Mouse (Mus musculus) heart, embryonic 12.5 days (tissue): Measurements from ENCODE around the gene Ryr2. TPM values are rescaled to one million over a fixed set of nuclear protein-coding genes. Genes with fewer than 3 reads are reported as not detected.

Source experiments
- ATAC-seq: fragments of 200-750 bp; cut with Nextera tagmentation; 2 replicates; pipeline ENCODE4 v1.8.0; 2017; ENCODE audit warnings: moderate TSS enrichment, moderate library complexity; ENCODE audit not compliant: insufficient number of reproducible peaks, low FRiP score
- H3K27ac ChIP-seq: fragments of 300-500 bp; sonication (generic); 2 replicates; pipeline ENCODE4 v1.5.1; 2016; ENCODE audit warnings: mild to moderate bottlenecking, moderate library complexity; ENCODE audit not compliant: poor library complexity, severe bottlenecking
- H3K27me3 ChIP-seq: fragments of 300-500 bp; sonication (generic); replicated peaks from 2 replicates; pipeline ENCODE4 v1.6.1; 2016; ENCODE audit warnings: mild to moderate bottlenecking, moderate library complexity
- H3K36me3 ChIP-seq: fragments of 300-500 bp; sonication (generic); 2 replicates; pipeline ENCODE4 v1.6.1; 2016; ENCODE audit warnings: mild to moderate bottlenecking, moderate library complexity
- H3K4me1 ChIP-seq: fragments of 300-500 bp; sonication (generic); replicated peaks from 2 replicates; pipeline ENCODE4 v1.6.1; 2016; ENCODE audit warnings: mild to moderate bottlenecking
- H3K4me2 ChIP-seq: fragments of 300-500 bp; sonication (generic); 2 replicates; pipeline ENCODE4 v1.6.1; 2016; ENCODE audit warnings: mild to moderate bottlenecking, moderate library complexity
- H3K4me3 ChIP-seq: fragments of 300-500 bp; sonication (generic); 2 replicates; pipeline ENCODE4 v1.5.1; 2016; ENCODE audit warnings: mild to moderate bottlenecking
- H3K9ac ChIP-seq: fragments of 300-500 bp; sonication (generic); 2 replicates; pipeline ENCODE4 v1.6.1; 2016; ENCODE audit warnings: mild to moderate bottlenecking, moderate library complexity
- H3K9me3 ChIP-seq: fragments of 300-500 bp; sonication (generic); replicated peaks from 2 replicates; pipeline ENCODE4 v1.6.1; 2016; ENCODE audit warnings: mild to moderate bottlenecking, moderate library complexity
- WGBS: fragments of 180-500 bp; shearing (Covaris S2); methylation state at CpG from one replicate; pipeline ENCODE4 v1.1.7; 2016; 5-methylcytosine and 5-hydroxymethylcytosine counted together
- polyA plus RNA-seq: library from polyadenylated mRNA; unstranded; fragments of >200 nt; fragmentation: Nextera tagmentation; extraction: Ambion mirVana; gene quantifications from 2 replicates; pipeline ENCODE4 v1.2.1, GENCODE M21; 2016

Ryr2 gene
- polyA plus RNA-seq, 1 experiment from 2014 or later: 35.3 TPM

DNA sequence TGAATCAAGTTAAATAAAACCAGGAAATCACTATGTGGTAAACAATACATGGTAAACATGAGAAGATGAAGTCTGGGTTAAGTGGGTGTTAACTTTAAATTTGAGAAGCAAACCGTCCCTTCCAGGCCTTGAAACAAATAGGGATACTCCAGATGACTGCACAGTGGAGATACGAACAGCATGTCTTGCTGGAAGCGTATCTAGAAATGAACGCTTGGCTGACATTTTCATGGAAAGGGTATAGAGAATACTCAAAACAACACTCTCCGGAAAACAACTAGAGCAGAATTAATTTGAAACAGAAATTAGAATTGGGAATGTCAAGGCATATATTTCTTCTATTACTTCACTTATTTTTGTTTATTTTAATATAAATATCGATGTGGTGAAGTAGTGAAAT lies 329.0 kb downstream of the Ryr2 start:
- WGBS: 86% methylated on average over 6 of the region's 6 CpGs
- H3K27me3 ChIP-seq: no peaks in the 10 kb centered on the region
- H3K4me2 ChIP-seq: no peak overlapping the region
- H3K27ac ChIP-seq: no peak overlapping the region
- peaks cover 25% of the 10 kb centered on the region for H3K36me3 ChIP-seq
- no peak overlapping the region for H3K9ac ChIP-seq
- no peaks in the 10 kb centered on the region for H3K9me3 ChIP-seq
- ATAC-seq: no peak
- no peak overlapping the region for H3K4me3 ChIP-seq
- H3K4me1 ChIP-seq: 0 out of 2 replicates have a peak, but pooled peaks cover 4% of the 10 kb centered on the region

DNA sequence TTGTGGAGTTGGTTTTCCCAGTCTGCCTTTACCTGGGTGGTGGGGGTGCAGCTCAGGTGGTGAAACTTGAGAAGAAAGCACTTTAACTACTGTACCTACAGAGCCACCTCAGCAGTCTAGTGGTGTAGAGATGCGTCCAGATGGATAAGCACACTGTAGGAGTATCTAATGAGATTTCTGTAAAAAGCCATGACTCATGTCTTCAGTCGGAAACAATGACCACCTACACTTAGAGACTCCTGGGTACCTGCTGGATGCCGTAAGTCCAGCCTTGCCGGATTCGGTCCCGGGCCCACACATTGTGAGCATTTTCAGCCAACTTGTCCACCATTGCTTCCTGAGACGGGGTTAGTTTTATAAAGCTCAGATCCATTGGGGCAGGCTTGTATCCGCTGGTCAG lies 334.6 kb downstream of the Ryr2 start:
- H3K27me3 ChIP-seq: no peaks in the 10 kb centered on the region
- WGBS: 88% methylated on average over 8 of the region's 8 CpGs
- no peak overlapping the region for H3K9ac ChIP-seq
- no peak overlapping the region for H3K4me3 ChIP-seq
- H3K9me3 ChIP-seq: no peaks in the 10 kb centered on the region
- H3K4me2 ChIP-seq: no peak overlapping the region
- H3K27ac ChIP-seq: no peak overlapping the region
- H3K36me3 ChIP-seq: peaks cover 43% of the 10 kb centered on the region
- ATAC-seq: no peak
- peaks cover 9% of the 10 kb centered on the region for H3K4me1 ChIP-seq

DNA sequence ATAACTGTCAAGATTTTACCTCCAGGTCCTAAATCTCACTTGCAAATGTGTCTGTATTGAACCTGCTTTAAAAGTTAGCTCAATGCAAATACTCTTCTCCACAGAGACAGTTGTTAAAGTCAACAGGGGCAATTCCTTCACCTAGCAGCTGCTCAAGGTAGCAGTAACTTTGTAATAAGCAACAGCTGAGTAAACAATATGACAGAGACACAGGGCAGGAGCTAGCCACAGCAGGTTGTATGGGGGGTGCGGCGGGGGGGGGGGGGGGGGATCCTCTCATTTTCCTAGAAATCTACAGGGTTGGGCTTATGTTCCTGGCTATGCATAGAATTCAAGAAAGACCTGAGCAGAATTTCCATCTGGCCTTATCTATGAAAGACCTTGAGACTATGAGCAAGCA lies 339.8 kb downstream of the Ryr2 start:
- Histone ChIP-seq H3K27ac (no peak overlapping the region), H3K9me3 (peaks cover 6% of the 10 kb centered on the region; the same call in 1 of the 2 replicates)
- 77% methylated on average over 2 of the region's 2 CpGs for WGBS

DNA sequence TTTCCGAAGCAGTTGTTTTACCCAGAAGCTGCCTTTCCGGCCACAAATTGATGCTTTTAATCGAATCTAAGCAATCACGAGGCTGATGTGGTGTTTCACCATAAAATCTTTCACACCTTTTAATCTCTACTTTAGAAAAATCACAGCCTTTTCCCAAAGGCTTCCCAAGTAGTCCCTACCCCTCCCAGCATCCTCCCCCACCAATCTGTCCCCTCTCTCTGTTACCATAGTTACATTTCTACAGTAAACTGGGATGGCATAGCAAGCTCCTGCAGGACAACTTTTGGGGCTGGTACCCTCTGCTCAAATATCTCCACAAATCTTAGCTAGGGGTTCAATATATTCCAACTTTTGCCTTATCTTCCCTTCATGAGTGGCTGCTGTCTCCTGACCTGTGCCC lies 342.8 kb downstream of the Ryr2 start:
- no peaks in the 10 kb centered on the region for H3K27me3 ChIP-seq
- H3K4me3 ChIP-seq: no peak overlapping the region
- H3K9me3 ChIP-seq: peaks cover 6% of the 10 kb centered on the region; the same call in 1 of the 2 replicates
- ATAC-seq: no peak
- WGBS: 80% methylated on average over 4 of the region's 4 CpGs
- H3K27ac ChIP-seq: no peak overlapping the region
- peaks cover 9% of the 10 kb centered on the region; the same call in 1 of the 2 replicates for H3K4me1 ChIP-seq
- no peak overlapping the region for H3K9ac ChIP-seq
- H3K4me2 ChIP-seq: no peak overlapping the region
- peaks cover 31% of the 10 kb centered on the region for H3K36me3 ChIP-seq

More for the DNA sequence above, 339.8 kb downstream of the Ryr2 start:
- H3K27me3 ChIP-seq: no peaks in the 10 kb centered on the region
- H3K4me1 ChIP-seq: peaks cover 14% of the 10 kb centered on the region
- no peak overlapping the region for H3K4me2 ChIP-seq
- peaks cover 39% of the 10 kb centered on the region for H3K36me3 ChIP-seq
- H3K9ac ChIP-seq: no peak overlapping the region
- no peak overlapping the region for H3K4me3 ChIP-seq
- ATAC-seq: no peak

DNA sequence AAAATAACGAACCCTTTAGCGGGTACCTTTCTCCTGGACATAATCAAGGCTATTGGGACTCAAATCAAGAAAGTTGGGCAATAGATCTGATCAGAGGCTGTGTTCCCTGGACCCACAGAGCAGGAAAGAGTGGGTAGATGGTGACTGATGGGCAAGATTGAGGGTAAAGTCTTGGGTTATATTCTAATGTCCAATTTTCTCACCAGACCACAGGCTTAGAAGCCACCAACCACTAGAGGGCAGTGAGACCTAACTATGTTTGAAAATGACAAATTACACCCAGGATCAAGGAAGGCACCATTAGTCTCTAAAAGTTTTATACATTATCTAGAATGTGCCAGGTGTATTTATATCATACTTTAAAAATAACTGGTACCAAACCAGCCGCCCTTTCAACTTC lies 343.6 kb downstream of the Ryr2 start:
- no peak overlapping the region for H3K4me2 ChIP-seq
- WGBS: 72% methylated on average over 3 of the region's 3 CpGs
- no peak overlapping the region for H3K9ac ChIP-seq
- peaks cover 29% of the 10 kb centered on the region for H3K36me3 ChIP-seq
- peaks cover 6% of the 10 kb centered on the region; the same call in 1 of the 2 replicates for H3K9me3 ChIP-seq
- H3K4me3 ChIP-seq: no peak overlapping the region
- no peaks in the 10 kb centered on the region for H3K27me3 ChIP-seq
- no peak for ATAC-seq
- H3K27ac ChIP-seq: no peak overlapping the region
- H3K4me1 ChIP-seq: peaks cover 9% of the 10 kb centered on the region; the same call in 1 of the 2 replicates

DNA sequence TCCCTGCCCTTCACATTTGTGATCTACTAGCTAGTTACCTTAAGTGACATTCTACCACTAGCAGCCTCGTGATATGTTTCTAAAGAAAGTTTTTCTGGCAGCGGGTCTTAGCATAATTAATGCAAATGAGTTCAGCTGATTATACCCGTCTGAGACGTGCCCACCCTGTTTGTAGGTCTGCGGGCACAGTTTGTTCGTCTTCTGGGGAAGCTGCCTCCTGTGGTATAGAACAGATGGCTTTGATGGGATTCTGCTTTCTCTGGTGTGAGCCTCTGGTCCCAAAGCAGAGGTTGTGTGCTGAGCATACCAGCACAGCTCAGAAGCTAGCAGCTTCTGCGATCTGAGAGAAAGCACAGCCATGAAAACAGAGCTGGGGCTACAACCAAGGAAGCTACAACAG lies 348.9 kb downstream of the Ryr2 start:
- H3K9me3 ChIP-seq: no peaks in the 10 kb centered on the region
- WGBS: 64% methylated on average over 7 of the region's 7 CpGs
- no peaks in the 10 kb centered on the region for H3K27me3 ChIP-seq
- no peak overlapping the region for H3K4me3 ChIP-seq
- H3K27ac ChIP-seq: no peak overlapping the region
- no peak overlapping the region for H3K9ac ChIP-seq
- no peak for ATAC-seq
- peaks cover 11% of the 10 kb centered on the region for H3K4me1 ChIP-seq
- H3K4me2 ChIP-seq: no peak overlapping the region
- peaks cover 17% of the 10 kb centered on the region for H3K36me3 ChIP-seq

DNA sequence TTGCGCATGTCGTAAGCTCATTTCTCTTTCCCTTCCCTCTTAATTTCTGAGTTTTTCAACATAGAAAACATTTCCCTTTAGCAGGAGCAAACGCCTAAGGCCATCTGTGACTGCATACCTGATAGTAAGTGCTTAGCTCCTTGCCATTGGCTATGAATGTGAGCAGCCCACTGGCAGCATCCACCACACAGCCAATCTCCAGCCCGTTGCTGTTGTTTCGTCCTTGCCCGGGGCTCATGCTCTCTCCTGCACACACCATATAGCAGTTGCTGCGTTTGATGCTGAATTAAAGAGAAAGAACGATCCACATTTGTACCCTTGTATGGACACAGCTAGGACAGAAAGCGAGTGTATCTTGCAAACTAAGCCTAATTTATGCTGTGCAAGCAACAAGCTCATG lies 361.3 kb downstream of the Ryr2 start:
- Histone ChIP-seq H3K4me2 (no peak overlapping the region), H3K9ac (no peak overlapping the region), H3K4me1 (no peaks in the 10 kb centered on the region), H3K4me3 (no peak overlapping the region), H3K9me3 (no peaks in the 10 kb centered on the region), H3K36me3 (peaks cover 67% of the 10 kb centered on the region), H3K27me3 (no peaks in the 10 kb centered on the region), H3K27ac (no peak overlapping the region)
- no peak for ATAC-seq
- WGBS: 87% methylated on average over 9 of the region's 9 CpGs

DNA sequence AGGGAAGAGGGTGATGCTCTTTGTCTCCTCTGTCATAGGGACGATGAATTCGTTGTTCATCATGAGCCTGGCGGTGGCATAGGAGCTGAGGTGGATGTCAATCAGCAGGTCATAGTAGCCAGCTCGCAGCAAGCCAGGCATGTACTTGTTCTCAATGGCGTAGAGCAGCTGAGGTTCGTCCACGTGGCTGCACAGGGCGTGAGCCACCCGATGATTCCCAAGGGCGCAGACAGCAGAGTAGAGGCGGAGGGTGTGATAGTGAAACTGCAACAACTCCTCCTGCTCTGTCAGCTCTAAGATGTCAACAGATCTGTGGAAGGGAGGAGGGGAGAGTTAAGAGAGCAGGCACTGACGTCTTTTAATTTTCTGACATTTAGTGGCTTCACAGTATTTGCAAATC lies 368.5 kb downstream of the Ryr2 start:
- H3K36me3 ChIP-seq: peaks cover 69% of the 10 kb centered on the region
- 72% methylated on average over 12 of the region's 12 CpGs for WGBS
- no peak overlapping the region for H3K4me3 ChIP-seq
- no peak overlapping the region for H3K9ac ChIP-seq
- H3K4me2 ChIP-seq: no peak overlapping the region
- H3K27ac ChIP-seq: no peak overlapping the region
- H3K9me3 ChIP-seq: no peaks in the 10 kb centered on the region
- H3K4me1 ChIP-seq: no peaks in the 10 kb centered on the region
- ATAC-seq: no peak
- H3K27me3 ChIP-seq: no peaks in the 10 kb centered on the region

DNA sequence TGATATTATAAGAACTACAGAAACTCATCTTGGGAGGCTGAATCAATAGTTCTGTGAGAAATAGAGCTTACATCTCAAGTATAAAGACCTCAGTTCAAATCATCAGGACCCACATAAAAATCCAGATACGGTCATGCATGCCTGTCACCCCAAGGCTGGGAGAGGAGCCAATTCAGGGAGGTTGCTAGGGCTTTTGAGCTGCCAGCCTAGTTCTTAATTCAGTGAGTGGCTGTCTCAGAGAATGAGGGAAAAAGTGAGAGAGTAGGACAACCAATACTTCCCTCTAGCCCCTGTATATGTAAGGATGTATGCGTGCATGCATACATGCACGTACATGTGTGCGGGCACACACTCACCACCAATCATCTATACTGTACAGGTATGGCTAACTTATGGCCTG lies 390.5 kb downstream of the Ryr2 start:
- H3K4me1 ChIP-seq: 0 out of 2 replicates have a peak, but pooled peaks cover 3% of the 10 kb centered on the region
- H3K36me3 ChIP-seq: peaks cover 65% of the 10 kb centered on the region
- 83% methylated on average over 4 of the region's 4 CpGs for WGBS
- H3K27ac ChIP-seq: no peak overlapping the region
- no peak overlapping the region for H3K9ac ChIP-seq
- H3K4me2 ChIP-seq: no peak overlapping the region
- no peak overlapping the region for H3K4me3 ChIP-seq
- H3K9me3 ChIP-seq: no peaks in the 10 kb centered on the region
- no peak for ATAC-seq
- H3K27me3 ChIP-seq: no peaks in the 10 kb centered on the region

DNA sequence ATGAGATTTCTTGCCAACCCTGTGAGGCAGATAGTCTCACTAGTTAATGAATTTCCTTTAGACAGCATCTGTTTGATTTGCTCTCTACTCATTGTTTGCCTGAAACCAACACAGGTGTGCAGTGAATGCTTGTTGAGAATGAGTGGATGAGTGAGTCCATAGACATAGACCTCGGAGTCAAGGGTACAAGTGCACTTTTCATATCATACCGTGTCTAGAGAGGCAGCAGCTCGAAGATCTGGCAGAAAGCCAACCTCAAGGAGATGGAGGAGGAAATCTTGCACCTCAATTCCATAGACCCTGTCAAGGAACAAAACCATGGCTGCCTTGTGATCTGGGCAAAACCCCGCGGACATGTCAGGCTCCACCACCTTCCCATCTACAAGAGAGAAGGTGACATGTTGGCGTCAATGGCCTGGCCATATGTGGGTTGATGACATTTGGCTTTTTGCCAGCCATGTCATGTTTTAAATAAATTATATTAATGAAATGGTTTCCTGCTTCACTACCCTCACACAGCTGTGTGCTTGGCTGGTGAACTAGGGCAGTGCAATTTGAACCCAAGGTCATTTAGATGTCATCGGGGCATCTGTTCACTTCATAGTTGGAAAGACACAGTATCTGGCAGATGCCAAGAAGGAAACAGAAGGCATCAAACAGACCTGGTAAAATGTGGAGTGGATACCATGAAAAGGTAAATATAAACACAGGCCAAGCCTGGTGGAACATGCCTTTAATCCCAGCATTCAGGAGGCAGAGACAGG lies 396.9 kb downstream of the Ryr2 start:
- Histone ChIP-seq H3K4me1 (0 out of 2 replicates have a peak, but pooled peaks cover 3% of the 10 kb centered on the region), H3K4me3 (no peak overlapping the region), H3K4me2 (no peak overlapping the region), H3K36me3 (peaks cover 54% of the 10 kb centered on the region), H3K9ac (no peak overlapping the region), H3K27me3 (no peaks in the 10 kb centered on the region), H3K9me3 (no peaks in the 10 kb centered on the region), H3K27ac (no peak overlapping the region)
- 76% methylated on average over 7 of the region's 7 CpGs for WGBS
- ATAC-seq: no peak

DNA sequence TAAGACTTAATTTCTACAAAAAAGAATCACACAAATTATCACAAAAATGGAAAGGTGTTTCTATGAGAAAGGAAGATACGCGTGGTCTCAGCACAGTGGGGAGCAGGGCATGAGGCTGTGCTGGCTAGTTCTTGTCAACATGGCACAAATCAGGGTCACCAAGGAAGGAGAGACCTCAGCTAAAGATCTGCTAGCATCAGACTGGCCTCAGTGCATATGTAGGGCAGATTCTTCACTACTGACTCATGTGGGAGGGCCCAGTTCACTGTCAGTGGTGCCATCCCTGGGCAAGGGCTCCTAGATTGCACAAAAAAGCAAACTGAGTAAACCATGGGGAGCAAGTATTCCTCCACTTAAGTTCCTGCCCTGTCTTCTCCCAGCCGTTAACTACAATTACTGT lies 405.0 kb downstream of the Ryr2 start:
- no peak overlapping the region for H3K4me3 ChIP-seq
- peaks cover 63% of the 10 kb centered on the region for H3K36me3 ChIP-seq
- no peak for ATAC-seq
- no peaks in the 10 kb centered on the region for H3K27me3 ChIP-seq
- H3K27ac ChIP-seq: no peak overlapping the region
- 84% methylated on average over 3 of the region's 3 CpGs for WGBS
- no peaks in the 10 kb centered on the region for H3K9me3 ChIP-seq
- no peak overlapping the region for H3K9ac ChIP-seq
- H3K4me1 ChIP-seq: no peaks in the 10 kb centered on the region
- H3K4me2 ChIP-seq: no peak overlapping the region

DNA sequence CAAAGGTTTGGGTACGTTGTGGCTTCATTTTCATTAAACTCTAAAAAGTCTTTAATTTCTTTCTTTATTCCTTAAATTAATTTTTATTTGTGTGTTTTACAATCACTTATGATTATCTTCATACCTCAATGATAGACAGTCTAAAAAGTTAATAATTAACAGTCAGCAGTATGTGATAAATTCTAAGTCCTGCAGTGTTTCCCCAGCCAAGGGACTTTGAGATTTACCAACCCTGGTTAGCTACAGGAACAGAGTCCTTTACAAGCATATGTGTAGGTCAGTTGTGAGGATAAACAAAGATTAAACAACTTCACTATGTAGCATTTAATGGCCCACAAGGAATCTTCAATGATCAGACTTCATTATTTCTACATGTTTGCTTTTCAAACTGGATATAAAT lies 410.2 kb downstream of the Ryr2 start:
- Histone ChIP-seq H3K4me2 (no peak overlapping the region), H3K9ac (no peak overlapping the region), H3K27me3 (no peaks in the 10 kb centered on the region), H3K36me3 (peaks cover 46% of the 10 kb centered on the region), H3K4me1 (no peaks in the 10 kb centered on the region), H3K4me3 (no peak overlapping the region), H3K9me3 (no peaks in the 10 kb centered on the region), H3K27ac (no peak overlapping the region)
- ATAC-seq: no peak
- 87% methylated on average over 1 of the region's 1 CpGs for WGBS
